Mouse (Mus musculus) forebrain, postnatal 0 days (tissue): ENCODE results near the gene Pik3r6. TPM values are rescaled to one million over a fixed set of nuclear protein-coding genes. Genes with fewer than 3 reads are reported as not detected.

Experiments used
- ATAC-seq: fragments of 200-750 bp; cut with Nextera tagmentation; 2 replicates; pipeline ENCODE4 v1.8.0; 2017; ENCODE audit warnings: mild to moderate bottlenecking, moderate library complexity
- DNase-seq: peaks from one replicate; pipeline ENCODE4 v3.0.0-alpha.2; 2015
- H3K27ac ChIP-seq: fragments of 300-500 bp; sonication (generic); 2 replicates; pipeline ENCODE4 v1.5.1; 2014; ENCODE audit warnings: low read depth, mild to moderate bottlenecking, antibody characterized with exemption, low read length, moderate library complexity, mixed read lengths
- H3K27me3 ChIP-seq: fragments of 300-500 bp; sonication (generic); 2 replicates; pipeline ENCODE4 v1.6.1; 2014; ENCODE audit warnings: mild to moderate bottlenecking, low read length, mixed read lengths; ENCODE audit not compliant: insufficient read depth
- H3K36me3 ChIP-seq: fragments of 300-500 bp; sonication (generic); 2 replicates; pipeline ENCODE4 v1.6.1; 2014; ENCODE audit warnings: mild to moderate bottlenecking, moderate library complexity; ENCODE audit not compliant: insufficient read depth
- H3K4me1 ChIP-seq: fragments of 300-500 bp; sonication (generic); 2 replicates; pipeline ENCODE4 v1.6.1; 2014; ENCODE audit warnings: antibody characterized with exemption; ENCODE audit not compliant: insufficient read depth
- H3K4me2 ChIP-seq: fragments of 300-500 bp; sonication (generic); 2 replicates; pipeline ENCODE4 v1.6.1; 2014; ENCODE audit warnings: low read depth, mild to moderate bottlenecking, moderate library complexity
- H3K4me3 ChIP-seq: fragments of 300-500 bp; sonication (generic); 2 replicates; pipeline ENCODE4 v1.5.1; 2014; ENCODE audit warnings: low read depth, low read length, mixed read lengths
- H3K9ac ChIP-seq: fragments of 300-500 bp; sonication (generic); 2 replicates; pipeline ENCODE4 v1.6.1; 2014; ENCODE audit warnings: mild to moderate bottlenecking
- H3K9me3 ChIP-seq: fragments of 300-500 bp; sonication (generic); 2 replicates; pipeline ENCODE4 v1.6.1; 2016; ENCODE audit warnings: low read length
- CTCF ChIP-seq: sonication (generic); IDR thresholded peaks from 2 replicates; pipeline ENCODE4 v1.5.1; 2016; ENCODE audit warnings: antibody characterized with exemption, control low read depth, low read depth
- WGBS: fragments of 180-500 bp; shearing (Covaris S2); extraction: QIAGEN DNeasy Blood & Tissue Kit; methylation state at CpG from one replicate; pipeline ENCODE4 v1.1.7; 2014; 5-methylcytosine and 5-hydroxymethylcytosine counted together
- polyA plus RNA-seq: library from polyadenylated mRNA; unstranded; fragments of >200 nt; fragmentation: Nextera tagmentation; extraction: Ambion mirVana; gene quantifications from 2 replicates; pipeline ENCODE4 v1.2.1, GENCODE M21; 2015
- total RNA-seq: library from RNA; depleted of rRNA; stranded (reverse); fragments of >200 nt; gene quantifications from 2 replicates; pipeline ENCODE4 v1.2.3, GENCODE M21; 2014

Pik3r6 gene
- total and polyA plus RNA-seq, 2 experiments from 2014 or later: 1.5 to 1.8 TPM

DNA sequence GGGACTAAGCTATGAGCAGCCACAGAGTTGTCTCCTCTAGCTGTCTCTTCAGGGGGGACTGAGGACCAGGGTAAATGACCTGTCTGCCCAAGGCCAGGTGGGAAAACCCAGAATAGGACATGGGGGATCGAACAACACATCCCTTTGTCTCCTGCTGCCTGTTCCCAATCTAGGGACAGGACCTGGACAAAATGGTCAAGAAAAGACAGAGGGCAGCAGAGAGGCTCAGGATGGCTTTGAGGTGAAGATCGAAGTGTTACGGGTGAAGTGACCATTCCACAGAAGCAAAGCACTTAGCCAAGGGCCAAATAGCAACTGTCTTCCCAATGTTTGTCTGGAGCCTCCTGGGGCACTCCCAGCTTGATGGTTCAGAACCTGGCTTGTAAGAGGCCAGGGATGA lies 16.7 kb upstream of the Pik3r6 start:
- TF ChIP-seq CTCF: no peak; the same call in 1 of the 2 replicates
- no peak overlapping the region for H3K4me3 ChIP-seq
- no peaks in the 10 kb centered on the region for H3K9me3 ChIP-seq
- H3K27me3 ChIP-seq: no peaks in the 10 kb centered on the region
- H3K4me1 ChIP-seq: no peaks in the 10 kb centered on the region
- no peaks in the 10 kb centered on the region for H3K36me3 ChIP-seq
- H3K4me2 ChIP-seq: no peak overlapping the region
- ATAC-seq (no peak), DNase-seq (no peak)
- 90% methylated on average over 3 of the region's 3 CpGs for WGBS
- H3K9ac ChIP-seq: no peak overlapping the region
- H3K27ac ChIP-seq: no peak overlapping the region

DNA sequence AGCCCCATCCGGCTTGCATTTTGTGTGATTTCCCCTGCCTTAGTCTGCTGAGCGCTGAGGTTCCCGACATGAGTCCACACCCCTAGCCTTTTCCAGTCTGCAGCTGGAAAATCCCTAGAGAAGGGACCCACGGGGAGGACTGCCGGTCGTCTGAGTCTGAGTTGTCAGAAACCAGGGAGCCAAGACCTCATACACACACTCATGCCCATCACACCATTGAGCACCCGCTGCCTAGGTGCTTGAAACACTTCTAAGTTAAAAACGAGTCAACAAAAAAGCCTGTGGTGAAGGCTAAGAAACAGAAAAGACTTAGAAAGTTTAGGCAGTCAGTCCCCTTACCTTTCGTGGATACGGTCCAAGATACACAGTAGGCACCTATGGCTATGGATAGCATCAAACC lies 15.1 kb upstream of the Pik3r6 start:
- DNase-seq (no peak), ATAC-seq (no peak)
- no peak overlapping the region for H3K4me2 ChIP-seq
- no peak overlapping the region for H3K27ac ChIP-seq
- H3K4me3 ChIP-seq: no peak overlapping the region
- no peaks in the 10 kb centered on the region for H3K27me3 ChIP-seq
- H3K4me1 ChIP-seq: no peaks in the 10 kb centered on the region
- TF ChIP-seq CTCF: no peak
- no peak overlapping the region for H3K9ac ChIP-seq
- WGBS: 91% methylated on average over 10 of the region's 10 CpGs
- no peaks in the 10 kb centered on the region for H3K9me3 ChIP-seq
- no peaks in the 10 kb centered on the region for H3K36me3 ChIP-seq

DNA sequence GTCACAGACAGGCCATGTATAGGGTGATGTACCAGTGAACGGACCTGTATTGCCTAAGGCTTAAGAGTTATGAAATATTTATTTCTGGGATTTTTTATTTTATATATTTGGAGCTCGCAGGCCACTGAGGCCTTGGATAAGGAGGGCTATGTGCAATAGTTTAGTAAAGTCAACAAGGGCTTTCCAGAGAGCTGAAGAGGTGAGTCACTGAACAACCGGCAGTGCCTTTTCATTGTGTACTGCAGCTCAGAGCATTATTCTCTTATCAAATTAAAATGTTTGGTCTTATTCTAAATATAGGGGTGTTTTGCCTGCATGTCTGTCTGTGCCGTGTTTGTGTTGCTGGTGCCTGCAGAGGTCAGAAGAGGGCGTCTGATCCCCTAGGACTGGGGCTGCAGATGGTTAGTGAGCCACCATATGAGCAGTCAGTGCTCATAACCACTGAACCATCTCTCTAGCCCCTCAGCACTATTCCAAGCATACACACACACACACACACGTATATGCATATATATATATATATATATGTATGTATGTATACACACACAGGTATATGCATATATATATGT lies 14.5 kb upstream of the Pik3r6 start:
- ATAC-seq (no peak), DNase-seq (no peak)
- Histone ChIP-seq H3K9me3 (no peaks in the 10 kb centered on the region), H3K27me3 (no peaks in the 10 kb centered on the region), H3K27ac (no peak overlapping the region), H3K36me3 (no peaks in the 10 kb centered on the region), H3K4me1 (no peaks in the 10 kb centered on the region), H3K4me2 (no peak overlapping the region), H3K4me3 (no peak overlapping the region), H3K9ac (no peak overlapping the region)
- no peak for TF ChIP-seq CTCF
- 80% methylated on average over 6 of the region's 6 CpGs for WGBS

DNA sequence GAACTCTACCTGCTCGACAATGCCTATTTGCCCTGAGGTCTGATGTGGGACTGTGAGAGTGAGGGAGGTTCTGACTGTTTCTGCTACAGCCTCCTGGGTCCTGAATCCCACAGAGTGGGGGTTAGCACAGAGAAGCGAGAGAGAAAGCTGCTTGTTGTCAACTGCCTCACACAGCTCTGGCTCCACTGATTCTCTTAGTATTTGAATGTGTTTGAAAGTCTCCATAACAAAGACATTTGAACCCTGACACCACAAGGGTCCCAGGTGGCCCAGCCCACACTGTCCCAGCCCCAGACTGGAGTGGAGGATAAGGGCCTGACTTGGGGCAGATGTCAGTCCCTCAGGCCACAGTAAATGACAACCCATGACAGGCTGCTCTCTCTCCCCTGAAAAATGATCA lies 13.6 kb upstream of the Pik3r6 start:
- no peak overlapping the region for H3K9ac ChIP-seq
- ATAC-seq (no peak), DNase-seq (no peak)
- H3K36me3 ChIP-seq: no peaks in the 10 kb centered on the region
- H3K27ac ChIP-seq: no peak overlapping the region
- 50% methylated on average over 2 of the region's 2 CpGs for WGBS
- H3K4me1 ChIP-seq: no peaks in the 10 kb centered on the region
- no peak overlapping the region for H3K4me2 ChIP-seq
- no peaks in the 10 kb centered on the region for H3K27me3 ChIP-seq
- TF ChIP-seq CTCF: no peak
- no peak overlapping the region for H3K4me3 ChIP-seq
- H3K9me3 ChIP-seq: no peaks in the 10 kb centered on the region

DNA sequence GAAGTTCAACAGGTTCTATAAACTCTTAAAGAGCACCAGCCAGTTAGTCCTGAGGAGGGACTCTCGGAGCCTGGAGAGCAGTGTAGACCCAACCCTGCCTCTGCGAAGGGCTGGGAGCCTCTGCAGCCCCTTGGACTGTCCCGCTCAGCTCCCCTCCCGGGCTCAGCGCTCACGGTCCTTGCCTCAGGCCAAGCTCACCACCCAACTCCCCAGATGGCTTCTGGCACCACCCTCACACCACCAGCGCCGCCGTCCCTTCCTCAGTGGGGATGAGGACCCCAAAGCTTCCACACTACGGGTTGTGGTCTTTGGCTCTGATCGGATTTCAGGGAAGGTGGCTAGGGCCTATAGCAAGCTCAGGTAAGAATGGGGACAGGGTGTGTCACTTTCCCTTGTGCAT lies 10.2 kb upstream of the Pik3r6 start:
- H3K9me3 ChIP-seq: no peaks in the 10 kb centered on the region
- H3K4me1 ChIP-seq: no peaks in the 10 kb centered on the region
- H3K27me3 ChIP-seq: no peaks in the 10 kb centered on the region
- H3K4me2 ChIP-seq: no peak overlapping the region
- H3K4me3 ChIP-seq: no peak overlapping the region
- TF ChIP-seq CTCF: no peak
- no peak for ATAC-seq
- no peak for DNase-seq
- 95% methylated on average over 11 of the region's 11 CpGs for WGBS
- no peaks in the 10 kb centered on the region for H3K36me3 ChIP-seq
- H3K9ac ChIP-seq: no peak overlapping the region
- H3K27ac ChIP-seq: no peak overlapping the region

DNA sequence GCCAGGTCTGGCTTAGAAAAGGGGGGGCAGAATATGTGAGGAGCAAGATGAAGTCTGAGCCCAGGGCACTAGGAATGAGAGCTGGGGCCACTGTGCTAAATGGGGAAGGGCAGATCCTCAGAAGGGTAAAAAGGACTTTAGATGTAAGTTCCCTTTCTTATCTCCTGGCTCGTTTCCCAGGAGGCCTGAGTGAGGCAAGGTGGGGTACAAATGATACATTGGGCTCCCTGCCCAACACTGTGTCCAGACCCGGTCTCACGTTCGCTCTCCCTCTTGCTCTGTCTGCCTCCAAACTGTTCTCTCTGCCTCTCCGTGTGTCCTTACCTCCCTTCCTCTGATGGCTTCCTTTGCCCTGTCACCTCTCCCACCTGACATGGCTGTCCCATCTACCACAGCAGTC lies 9.1 kb upstream of the Pik3r6 start:
- no peaks in the 10 kb centered on the region for H3K27me3 ChIP-seq
- H3K9me3 ChIP-seq: no peaks in the 10 kb centered on the region
- no peaks in the 10 kb centered on the region for H3K4me1 ChIP-seq
- 75% methylated on average over 5 of the region's 5 CpGs for WGBS
- H3K4me3 ChIP-seq: no peak overlapping the region
- no peak for TF ChIP-seq CTCF
- no peaks in the 10 kb centered on the region for H3K36me3 ChIP-seq
- no peak overlapping the region for H3K4me2 ChIP-seq
- no peak for ATAC-seq
- no peak for DNase-seq
- H3K27ac ChIP-seq: no peak overlapping the region
- H3K9ac ChIP-seq: no peak overlapping the region

DNA sequence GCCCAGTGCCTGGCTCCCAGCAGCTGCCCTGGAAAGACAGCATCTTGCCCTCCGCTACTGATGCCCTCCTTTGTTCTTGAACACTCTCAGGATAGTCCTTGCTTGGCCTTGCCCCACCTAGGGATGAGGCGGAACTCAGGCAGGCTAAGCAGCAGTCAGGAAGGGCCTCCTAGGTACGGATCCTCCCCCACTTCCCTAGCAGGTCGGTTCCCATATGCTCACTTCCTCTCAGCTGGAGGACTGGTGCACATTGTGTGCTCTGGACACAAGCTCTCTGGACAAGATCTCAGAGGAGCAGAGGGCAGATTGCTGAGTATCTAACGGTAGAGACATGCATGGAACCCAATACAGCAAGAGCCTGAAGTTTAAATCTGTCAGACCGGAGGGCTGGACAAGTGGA lies 5.7 kb upstream of the Pik3r6 start:
- no peak overlapping the region for H3K9ac ChIP-seq
- no peaks in the 10 kb centered on the region for H3K9me3 ChIP-seq
- no peak overlapping the region for H3K4me3 ChIP-seq
- H3K4me1 ChIP-seq: no peaks in the 10 kb centered on the region
- no peaks in the 10 kb centered on the region for H3K36me3 ChIP-seq
- H3K27me3 ChIP-seq: no peaks in the 10 kb centered on the region
- no peak for DNase-seq
- no peak for ATAC-seq
- WGBS: 76% methylated on average over 6 of the region's 6 CpGs
- no peak overlapping the region for H3K27ac ChIP-seq
- no peak overlapping the region for H3K4me2 ChIP-seq
- TF ChIP-seq CTCF: no peak
